8 mouse cellular contexts compared by ENCODE assay signal in the genomic region with DNA sequence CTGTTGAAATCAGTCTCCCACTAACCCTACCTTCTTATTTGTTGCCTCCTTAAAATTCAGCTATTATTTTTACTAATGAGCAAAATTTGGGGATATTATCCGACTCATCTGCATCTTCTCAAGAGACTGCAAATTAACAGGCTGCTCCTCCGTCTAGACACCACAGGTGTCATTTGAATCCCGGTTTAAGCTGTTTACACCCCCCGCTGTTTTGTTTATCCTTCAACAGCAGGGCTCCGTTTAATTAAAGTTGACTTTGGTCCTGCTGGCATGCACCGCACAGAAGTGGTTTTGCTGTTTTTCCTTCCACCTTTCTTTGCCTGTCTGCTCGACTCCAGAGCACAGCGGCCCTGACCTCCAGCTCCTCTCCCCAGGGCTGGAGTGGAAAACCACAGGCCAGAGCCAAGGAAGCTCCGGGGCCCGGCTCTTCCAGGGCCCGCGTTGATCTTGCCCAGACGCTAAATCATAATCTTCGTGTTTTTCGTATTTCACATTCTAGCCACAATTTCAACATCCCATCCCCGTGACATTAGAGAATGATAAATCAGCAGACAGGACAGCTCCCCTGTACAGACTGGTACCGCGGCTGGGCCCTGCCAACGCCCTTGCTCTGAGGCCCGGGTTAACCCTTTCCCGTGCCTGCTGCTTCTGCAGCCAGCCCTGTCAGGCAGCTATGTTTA.
DNase-seq lines count a peak whose midpoint lies in the region; ATAC-seq lines count a peak whose summit lies in the region.

No protein-coding gene starts in this region.

- H3K9ac ChIP-seq in intestine, embryonic 15.5 days: no peak overlapping the region
- H3K9ac ChIP-seq in midbrain, embryonic 11.5 days (ENCODE audit: low read length): peak overlapping the region; percentile 53

- H3K9me3 ChIP-seq in intestine, embryonic 15.5 days: no peaks in the 10 kb centered on the region
- H3K9me3 ChIP-seq in midbrain, embryonic 11.5 days (ENCODE audit: control insufficient read depth, low read length): no peaks in the 10 kb centered on the region

- no peaks in the 10 kb centered on the region for H3K27me3 ChIP-seq in intestine, embryonic 15.5 days (replicated peaks)
- no peaks in the 10 kb centered on the region for H3K27me3 ChIP-seq in midbrain, embryonic 11.5 days (ENCODE audit: control insufficient read depth, insufficient read depth, low read length)

- no peak overlapping the region for H3K27ac ChIP-seq in intestine, embryonic 15.5 days
- H3K27ac ChIP-seq in midbrain, embryonic 11.5 days (ENCODE audit: low read depth, low read length): no peak overlapping the region

- no peaks in the 10 kb centered on the region for H3K36me3 ChIP-seq in intestine, embryonic 15.5 days
- no peaks in the 10 kb centered on the region for H3K36me3 ChIP-seq in midbrain, embryonic 11.5 days (ENCODE audit: control insufficient read depth, insufficient read depth, low read length)

- H3K4me2 ChIP-seq in intestine, embryonic 15.5 days (replicated peaks): peak overlapping the region; percentile 50
- H3K4me2 ChIP-seq in midbrain, embryonic 11.5 days: peak overlapping the region; percentile 45

- 8% methylated on average over 21 of the region's 21 CpGs for WGBS in intestine, embryonic 15.5 days
- WGBS in midbrain, embryonic 11.5 days: 1% methylated on average over 21 of the region's 21 CpGs

- H3K4me3 ChIP-seq in intestine, embryonic 15.5 days (replicated peaks): 0 out of 2 replicates have a peak overlapping the region, but pooled peaks have one; percentile 1
- H3K4me3 ChIP-seq in midbrain, embryonic 11.5 days (ENCODE audit: low read depth, low read length): peak overlapping the region; percentile 13; the same call in 1 of the 2 replicates

- H3K4me1 ChIP-seq in intestine, embryonic 15.5 days (replicated peaks): no peaks in the 10 kb centered on the region; the same call in 1 of the 2 replicates
- H3K4me1 ChIP-seq in midbrain, embryonic 11.5 days (ENCODE audit: control insufficient read depth, insufficient read depth, low read length): peaks cover 14% of the 10 kb centered on the region; the same call in 1 of the 2 replicates

- ATAC-seq in intestine, embryonic 15.5 days: peak; percentile 83
- ATAC-seq in midbrain, embryonic 11.5 days (ENCODE audit: low FRiP score): peak; percentile 90

- DNase-seq in 3134 (ENCODE audit: extremely low read depth, insufficient read length, low spot score): peak; percentile 75
- peak; percentile 66 for DNase-seq in adrenal gland, postnatal 10 days
- DNase-seq in gastrocnemius, postnatal 10 days: peak; percentile 11
- peak; percentile 95 for DNase-seq in midbrain, embryonic 11.5 days (ENCODE audit: low spot score, missing footprints)
- DNase-seq in urinary bladder, postnatal 25 days (ENCODE audit: low spot score): peak; percentile 29
- DNase-seq in right cerebral cortex, postnatal 36 days (ENCODE audit: low spot score in 2 of 2): no peak
- no peak for DNase-seq in left cerebral cortex, adult 11 months (ENCODE audit: low spot score)

Comparison
In these comparisons a context has a peak if more than half of its experiments do, and no peak if none do; other contexts are left out.
1. DNase-seq: peak in 3134 (single experiment), adrenal gland, postnatal 10 days (single experiment), gastrocnemius, postnatal 10 days (single experiment), midbrain, embryonic 11.5 days (single experiment) and urinary bladder, postnatal 25 days (single experiment); none in right cerebral cortex, postnatal 36 days (0 of 2) and left cerebral cortex, adult 11 months (single experiment).